Mouse (Mus musculus): ENCODE measurements around the gene Tnfrsf1b.

DNA sequence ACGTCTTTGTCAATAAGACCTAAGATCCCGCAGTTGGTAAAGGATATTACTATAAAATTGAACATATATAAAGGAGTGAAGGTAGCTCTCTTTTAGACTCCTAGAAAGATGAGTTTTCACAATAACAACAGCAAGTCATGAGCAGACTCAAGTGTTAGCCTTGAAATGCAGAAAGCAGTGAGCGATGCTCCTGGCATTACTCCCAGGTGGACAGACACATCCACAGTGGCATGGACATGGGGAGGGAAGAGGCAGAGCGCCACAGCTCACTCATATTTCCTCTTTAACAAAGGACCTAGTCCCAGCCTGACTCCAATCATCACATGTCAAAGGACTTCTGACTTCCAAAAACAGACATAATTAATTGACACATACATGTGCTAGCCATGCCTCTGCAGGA, 82.6 kb downstream of the Tnfrsf1b start:
- TF ChIP-seq NRF1 (IDR thresholded peaks at IDR 0.05; ENCODE audit: low read depth, low read length): no peak
- no peak for TF ChIP-seq MAX (IDR thresholded peaks at IDR 0.05; ENCODE audit: low read length)
- no peak for TF ChIP-seq POLR2AphosphoS2 (IDR thresholded peaks at IDR 0.05; ENCODE audit: low read depth, low read length)
- no peak for TF ChIP-seq KAT2A (IDR thresholded peaks at IDR 0.05; ENCODE audit: insufficient replicate concordance, low read length)
- no peak for TF ChIP-seq JUND (conservative IDR thresholded peaks at IDR 0.05; ENCODE audit: low read depth, low read length)
- no peak for TF ChIP-seq CTCF (conservative IDR thresholded peaks at IDR 0.05 in 1 of 2, IDR thresholded peaks at IDR 0.05 in 1 of 2; ENCODE audit: low read depth in 2 of 2, low read length in 2 of 2)
- TF ChIP-seq ZKSCAN1 (IDR thresholded peaks at IDR 0.05; ENCODE audit: borderline replicate concordance, low read depth, low read length): no peak
- TF ChIP-seq UBTF (IDR thresholded peaks at IDR 0.05; ENCODE audit: low read depth, low read length): no peak
- no peak for TF ChIP-seq E2F4 (IDR thresholded peaks at IDR 0.05; ENCODE audit: insufficient replicate concordance, low read depth, low read length)
